Mouse (Mus musculus): ENCODE measurements around the gene Mettl15.

Mettl15 gene

GRCm38 (mm10) chr2:109158509-109158908, 122.0 kb downstream of the Mettl15 start:
- DNase-seq (ENCODE audit: low spot score in 2 of 2) = no peak

GRCm38 (mm10) chr2:109156131-109156530, 124.4 kb downstream of the Mettl15 start:
- DNase-seq (ENCODE audit: low spot score in 2 of 2) = no peak

- no peak for DNase-seq (ENCODE audit: low spot score in 2 of 2)
Observed at GRCm38 (mm10) chr2:109153402-109154050, 127.0 kb downstream of the Mettl15 start.

GRCm38 (mm10) chr2:109147292-109147691, 133.3 kb downstream of the Mettl15 start:
- DNase-seq (ENCODE audit: low spot score in 2 of 2) = no peak

- no peak for DNase-seq (ENCODE audit: low spot score in 2 of 2)
Observed at GRCm38 (mm10) chr2:109144410-109144809, 136.1 kb downstream of the Mettl15 start.

GRCm38 (mm10) chr2:109140330-109140729, 140.2 kb downstream of the Mettl15 start:
- no peak for DNase-seq (ENCODE audit: low spot score in 2 of 2)

GRCm38 (mm10) chr2:109137276-109137675, 143.3 kb downstream of the Mettl15 start:
- no peak for DNase-seq (ENCODE audit: low spot score in 2 of 2)

- no peak for DNase-seq (ENCODE audit: low spot score in 2 of 2)
Observed at GRCm38 (mm10) chr2:109130718-109131117, 149.8 kb downstream of the Mettl15 start.

GRCm38 (mm10) chr2:109129921-109130320, 150.6 kb downstream of the Mettl15 start:
- no peak for DNase-seq (ENCODE audit: low spot score in 2 of 2)

GRCm38 (mm10) chr2:109105773-109106484, 174.6 kb downstream of the Mettl15 start:
- DNase-seq (ENCODE audit: low spot score in 2 of 2) = no peak

- DNase-seq (ENCODE audit: low spot score in 2 of 2) = no peak
Observed at GRCm38 (mm10) chr2:109049686-109050085, 230.9 kb downstream of the Mettl15 start.
